Mouse (Mus musculus) lung, adult 18-20 months (tissue): Measurements from ENCODE around the gene Urb2.
"Not testable (repeated sequence)": the region's sequence is repeated elsewhere in the genome, so short reads cannot be mapped to it uniquely, and the experiment has no call there.

Source experiments
- DNase-seq, 2 experiments: peaks; one replicate each; pipeline ENCODE4 v3.0.0; 2022; ENCODE audit warnings: mixed read lengths in 2 of 2

The Urb2 gene

DNA sequence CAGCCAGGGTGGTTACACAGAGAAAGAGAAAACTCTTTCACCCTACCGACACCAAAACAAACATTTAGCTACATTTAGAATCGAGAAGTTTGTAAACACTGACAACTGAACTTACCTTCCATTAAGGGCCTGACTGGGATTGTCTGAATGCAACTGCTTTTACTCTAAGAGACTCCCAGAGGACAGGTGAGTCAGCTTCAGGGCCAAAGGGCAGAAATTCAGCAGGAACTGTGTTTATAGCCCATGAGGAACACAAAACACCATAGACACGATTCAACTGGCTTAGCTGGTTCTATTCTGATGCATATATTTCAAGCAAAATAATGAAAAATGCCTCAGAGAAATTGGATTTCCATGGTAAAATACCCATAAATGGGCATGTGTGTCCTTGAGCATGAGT, 6.6 kb upstream of the Urb2 start:
- no peak for DNase-seq

DNA sequence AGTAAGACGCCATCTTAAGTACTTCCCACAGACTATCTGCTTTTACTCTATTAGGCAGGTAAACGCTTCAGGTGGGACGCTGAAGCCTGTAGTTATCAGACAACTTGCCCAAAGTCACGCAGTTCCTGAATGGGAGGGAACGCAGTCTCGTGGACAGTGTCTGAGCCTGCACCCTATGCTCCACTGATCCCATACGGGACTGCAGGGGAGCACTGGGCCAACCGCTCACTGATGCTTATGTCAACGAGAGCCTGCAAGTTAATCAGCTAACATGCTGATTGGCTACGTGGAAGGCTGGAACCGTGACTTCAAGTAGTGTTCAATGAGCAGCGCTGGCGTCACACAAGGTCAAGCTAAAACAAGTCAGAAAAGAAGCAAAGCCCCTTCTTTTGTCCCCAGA, 1.5 kb upstream of the Urb2 start:
- DNase-seq, result peak; percentile 18 to 24

DNA sequence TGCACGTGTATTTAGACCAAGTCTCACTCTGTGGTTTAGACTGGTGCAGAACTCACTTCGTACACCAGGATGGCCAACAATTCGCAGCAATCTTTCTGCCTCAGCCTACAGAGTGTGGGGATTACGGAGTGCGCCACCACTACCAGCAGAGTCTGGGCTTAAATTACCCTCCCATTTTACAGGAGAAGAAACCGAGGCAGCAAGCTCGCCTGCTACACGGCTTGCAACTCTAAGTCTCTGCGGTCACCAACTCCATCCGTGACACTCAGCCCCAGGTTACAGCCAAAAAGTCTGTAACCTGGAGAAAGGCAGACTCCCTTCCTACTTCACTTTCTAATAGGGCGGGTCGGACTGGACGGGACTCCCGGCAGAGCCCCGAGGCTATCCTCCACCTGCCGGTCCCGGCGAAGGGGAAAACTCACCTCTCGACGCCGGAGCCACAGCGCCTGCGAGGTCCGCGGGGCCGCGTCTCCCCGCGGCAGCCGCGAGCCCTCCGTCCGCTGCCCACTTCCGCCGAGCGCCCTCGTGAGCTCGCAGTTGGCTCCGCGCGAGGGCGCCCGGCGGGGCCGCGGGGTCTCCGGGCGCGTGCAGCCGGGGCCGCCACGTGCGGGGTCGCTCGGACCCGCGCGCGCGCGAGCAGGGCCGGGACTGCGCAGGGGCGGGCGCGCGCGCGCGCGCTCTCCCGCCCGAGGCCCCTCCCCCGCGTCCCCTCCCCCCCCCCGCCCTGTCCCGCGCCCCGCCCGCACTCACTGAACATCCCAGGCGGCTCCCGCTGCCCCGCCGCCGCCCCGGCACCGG, 670 bp upstream of the Urb2 start:
- peak; percentile 41 to 44 for DNase-seq

DNA sequence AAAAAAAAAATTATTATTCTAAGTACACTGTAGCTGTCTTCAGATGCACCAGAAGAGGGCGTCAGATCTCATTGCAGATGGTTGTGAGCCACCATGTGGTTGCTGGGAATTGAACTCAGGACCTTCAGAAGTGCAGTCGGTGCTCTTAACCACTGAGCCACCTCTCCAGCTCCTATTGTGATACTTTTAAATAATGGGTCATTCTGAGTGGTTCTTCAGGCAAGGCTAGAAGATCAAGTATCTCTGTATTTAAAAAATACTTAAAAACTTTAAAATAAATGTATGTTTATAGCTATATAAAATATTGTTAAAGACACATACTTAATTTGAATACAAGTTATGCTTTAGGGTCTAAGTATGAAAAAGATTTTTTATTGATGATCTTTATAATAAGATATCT, 5.0 kb downstream of the Urb2 start:
- DNase-seq, result not testable (repeated sequence)

DNA sequence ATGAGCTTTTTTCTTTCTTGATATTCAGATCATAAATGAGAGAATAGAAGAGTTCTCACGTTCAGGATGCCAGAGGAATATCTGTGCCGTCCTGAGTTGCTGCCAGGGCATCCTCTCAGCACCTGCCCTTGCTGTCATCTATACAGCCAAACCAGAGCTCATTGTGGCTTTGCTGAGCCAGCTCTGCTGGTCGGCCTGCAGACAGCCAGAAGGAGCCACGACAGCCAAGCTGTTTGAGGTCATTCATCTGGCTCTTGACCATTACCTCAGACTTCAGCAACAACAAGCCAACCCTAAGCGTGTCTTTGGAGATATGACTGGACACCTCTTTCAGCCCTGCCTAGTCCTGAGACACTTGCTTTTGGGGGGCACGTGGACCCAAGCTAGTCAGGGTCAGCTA, 6.5 kb downstream of the Urb2 start:
- no peak for DNase-seq

DNA sequence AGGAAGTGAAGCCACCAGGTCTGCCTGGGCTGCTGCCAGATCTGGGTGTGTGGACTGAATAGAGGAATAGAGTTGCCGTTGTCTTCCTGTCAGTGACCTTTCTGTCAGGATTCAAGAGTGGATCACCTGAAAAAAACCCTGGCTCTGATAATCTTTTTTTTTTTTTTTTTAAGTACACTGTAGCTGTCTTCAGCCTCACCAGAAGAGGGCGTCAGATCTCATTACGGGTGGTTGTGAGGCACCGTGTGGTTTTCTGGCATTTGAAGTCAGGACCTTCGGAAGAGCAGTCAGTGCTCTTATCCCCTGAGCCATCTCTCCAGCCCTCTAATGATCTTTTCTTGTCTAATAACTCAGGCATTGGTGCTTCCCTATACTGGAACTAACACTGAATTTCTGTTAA, 12.1 kb downstream of the Urb2 start:
- no peak for DNase-seq

DNA sequence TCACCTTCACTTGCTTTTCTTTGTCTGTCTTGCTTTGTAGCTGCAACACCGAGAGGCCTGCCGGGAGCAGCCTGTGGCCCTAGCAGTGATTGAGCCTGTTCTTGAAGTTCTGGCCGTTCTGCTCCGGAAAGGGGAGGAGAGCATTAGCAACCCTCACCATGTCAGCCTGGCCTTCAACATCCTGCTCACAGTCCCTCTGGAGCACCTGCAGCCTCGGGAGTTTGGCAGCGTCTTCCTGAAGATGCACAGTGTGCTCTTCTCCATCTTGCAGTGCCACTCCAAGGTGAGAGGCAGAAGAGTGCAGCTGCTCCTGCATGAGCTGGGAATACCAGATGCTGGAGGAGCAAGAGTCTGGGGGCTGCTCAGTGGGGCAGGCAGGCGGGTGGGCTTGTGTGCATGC, 16.8 kb downstream of the Urb2 start:
- no peak for DNase-seq

DNA sequence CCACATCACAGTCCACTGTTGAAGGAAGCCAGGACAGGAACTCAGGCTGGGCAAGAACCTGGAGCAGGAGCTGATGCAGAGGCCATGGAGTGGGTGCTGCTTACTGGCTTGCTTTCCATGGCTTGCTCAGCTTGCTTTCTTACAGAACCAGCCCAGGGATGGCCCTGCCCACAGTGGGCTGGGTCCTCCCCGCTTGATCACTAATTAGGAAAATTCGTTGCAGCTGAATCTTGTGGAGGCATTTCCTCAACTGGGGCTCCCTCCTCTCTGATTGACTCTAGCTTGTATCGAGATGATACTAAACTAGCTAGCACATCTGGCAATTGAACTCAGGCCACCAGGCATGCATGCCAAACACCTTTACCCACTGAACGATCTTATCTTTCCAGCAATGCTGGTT, 18.0 kb downstream of the Urb2 start:
- no peak for DNase-seq

DNA sequence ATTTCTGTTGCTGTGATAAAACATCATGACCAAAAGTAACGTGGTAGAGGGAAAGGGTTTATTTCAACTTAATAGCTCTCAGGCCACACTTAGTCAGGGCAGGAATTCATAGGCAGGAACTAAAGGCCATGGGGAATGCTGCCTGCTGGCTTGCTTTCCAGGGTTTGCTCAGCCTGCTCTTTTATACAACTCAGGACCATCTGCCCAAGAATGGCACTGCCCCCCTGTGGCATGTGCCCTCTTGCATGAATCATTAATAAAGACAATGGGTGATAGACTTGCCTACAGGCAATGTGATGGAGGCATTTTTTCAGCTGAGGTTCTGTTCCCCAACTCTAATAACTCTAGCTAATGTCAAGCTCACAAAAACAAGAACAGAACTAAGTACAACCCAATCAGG, 20.9 kb downstream of the Urb2 start:
- DNase-seq, result no peak

DNA sequence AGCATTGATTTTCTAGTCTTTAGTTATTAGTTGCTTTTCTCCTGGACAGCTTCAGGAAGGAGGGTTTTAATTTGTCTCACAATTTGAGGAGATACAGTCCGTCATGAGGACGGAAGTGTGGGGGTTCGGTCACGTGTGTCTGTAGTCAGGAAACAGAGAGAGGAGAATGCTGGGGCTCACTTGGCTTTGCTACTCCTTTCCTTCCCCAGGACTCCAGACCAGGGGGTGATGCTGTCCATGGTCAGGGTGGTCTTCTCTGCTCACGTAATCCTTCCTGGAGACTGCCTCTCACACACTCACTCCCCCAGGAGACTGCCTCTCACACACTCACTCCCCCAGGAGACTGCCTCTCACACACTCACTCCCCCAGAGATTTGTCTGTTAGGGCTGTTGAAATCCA, 23.1 kb downstream of the Urb2 start:
- DNase-seq, result no peak

DNA sequence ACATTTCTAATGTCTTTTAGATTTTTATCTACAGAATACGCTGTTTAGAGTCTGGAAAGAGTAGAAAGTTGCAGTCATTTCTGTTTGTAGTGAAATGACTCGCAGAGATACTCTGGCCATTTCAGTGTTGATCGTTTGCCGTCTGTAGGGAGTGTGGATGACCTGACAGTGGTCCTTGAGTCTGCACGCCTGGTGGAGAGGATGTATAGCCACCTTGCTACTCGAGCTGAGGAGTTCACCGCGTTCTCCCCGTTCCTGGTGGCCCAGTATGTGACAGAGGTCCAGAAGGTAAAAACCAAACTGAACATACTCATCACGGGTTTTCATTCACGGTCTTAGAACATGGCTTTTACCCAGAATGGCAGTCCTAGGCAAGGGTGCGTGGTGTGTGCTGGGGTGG, 23.6 kb downstream of the Urb2 start:
- DNase-seq, result no peak

DNA sequence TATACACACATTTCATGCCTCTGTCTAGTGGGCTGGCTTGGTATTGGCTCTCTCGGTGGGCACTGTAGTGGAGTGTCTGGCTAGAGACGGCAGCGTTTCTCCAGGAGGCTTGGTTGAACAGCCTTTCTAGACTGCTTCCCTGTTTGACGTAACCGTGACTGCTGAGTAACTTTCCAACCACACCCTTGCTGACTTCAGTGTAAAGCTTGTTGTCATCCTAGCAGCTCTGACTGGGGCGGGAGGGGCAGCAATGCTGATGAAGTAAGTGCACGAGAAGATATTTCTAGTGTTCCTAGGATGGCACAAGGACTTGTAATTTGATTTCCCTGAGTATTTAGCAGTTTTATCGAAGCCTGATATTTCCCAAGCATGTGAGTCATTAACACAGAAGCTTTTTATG, 24.5 kb downstream of the Urb2 start:
- no peak for DNase-seq

DNA sequence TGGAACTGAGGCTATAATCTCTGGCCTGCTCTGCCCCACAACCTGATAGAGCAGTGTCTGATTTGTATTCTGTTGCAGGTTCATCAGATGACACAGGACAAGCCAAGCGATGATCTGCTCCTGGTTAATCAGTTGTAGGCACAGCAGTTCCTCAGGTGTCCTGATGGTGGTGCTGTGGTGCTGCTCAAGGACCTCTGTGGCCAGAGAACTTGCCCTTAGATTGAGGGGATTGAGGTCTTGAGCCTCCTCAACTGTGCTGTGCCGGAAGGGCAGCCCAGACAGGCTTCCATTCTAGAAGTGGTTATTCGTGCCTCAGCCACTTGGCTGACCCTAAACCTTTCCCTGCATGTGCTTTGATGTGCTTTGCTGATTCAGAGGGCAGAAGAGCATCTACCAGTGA, 30.8 kb downstream of the Urb2 start:
- DNase-seq, result peak; percentile 60 to 62

DNA sequence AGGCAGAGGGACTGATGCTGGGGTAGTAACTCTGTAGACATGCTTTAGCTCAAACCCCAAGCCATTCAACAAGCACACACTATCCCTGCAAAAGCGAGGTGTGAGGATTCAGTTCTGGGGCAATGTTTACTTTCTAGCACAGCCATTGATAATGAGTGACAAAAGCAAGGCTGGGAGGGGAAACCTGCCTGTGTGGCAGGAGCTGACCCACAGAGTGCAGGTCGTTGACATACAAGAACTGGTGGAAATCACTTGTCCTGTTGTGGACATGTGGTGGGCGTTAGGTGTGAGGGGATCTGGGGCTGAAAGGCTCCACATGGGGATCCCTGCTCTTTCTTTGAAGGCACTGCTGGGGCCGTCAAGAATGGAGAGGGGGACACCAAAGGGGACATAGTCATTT, 31.3 kb downstream of the Urb2 start:
- no peak for DNase-seq

DNA sequence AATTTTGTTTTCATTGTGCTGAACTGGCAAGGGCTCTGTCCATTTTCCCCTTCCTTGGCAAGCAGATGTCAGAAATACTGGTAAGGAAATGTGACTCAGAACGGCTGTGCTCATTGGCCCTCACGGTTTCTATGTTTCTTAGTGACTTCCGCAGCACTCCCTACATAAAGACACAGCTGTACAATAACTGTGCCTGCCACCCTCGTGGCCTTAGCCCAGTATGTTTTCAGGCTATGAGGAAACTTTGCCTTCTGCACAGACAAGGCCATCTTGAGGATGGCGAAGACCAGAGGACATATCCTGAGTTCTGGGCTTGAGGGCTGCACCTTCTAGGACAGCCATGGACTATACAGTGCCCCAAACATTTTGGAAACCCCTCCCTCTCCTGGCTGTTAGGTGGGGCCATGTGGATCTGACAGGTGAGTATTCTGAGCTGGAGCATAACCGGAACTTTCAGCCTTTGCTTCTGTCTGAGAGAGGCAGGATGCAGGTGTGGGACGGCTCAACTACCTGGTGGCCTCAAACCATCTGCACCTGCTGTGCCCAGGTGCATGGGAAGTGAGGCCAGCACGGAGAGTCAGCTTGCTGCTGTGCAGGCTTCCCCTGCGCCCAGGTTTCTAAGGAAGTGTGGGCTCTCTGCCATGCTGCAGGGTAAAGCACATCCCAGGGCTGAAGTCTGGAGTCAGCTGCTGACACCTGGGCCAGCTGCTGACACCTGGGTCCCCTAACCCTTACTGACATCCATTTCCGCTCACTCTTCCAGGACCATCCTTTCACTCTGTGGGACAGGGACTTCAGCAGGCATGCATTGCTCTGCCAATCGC, 35.7 kb downstream of the Urb2 start:
- DNase-seq, result no peak

DNA sequence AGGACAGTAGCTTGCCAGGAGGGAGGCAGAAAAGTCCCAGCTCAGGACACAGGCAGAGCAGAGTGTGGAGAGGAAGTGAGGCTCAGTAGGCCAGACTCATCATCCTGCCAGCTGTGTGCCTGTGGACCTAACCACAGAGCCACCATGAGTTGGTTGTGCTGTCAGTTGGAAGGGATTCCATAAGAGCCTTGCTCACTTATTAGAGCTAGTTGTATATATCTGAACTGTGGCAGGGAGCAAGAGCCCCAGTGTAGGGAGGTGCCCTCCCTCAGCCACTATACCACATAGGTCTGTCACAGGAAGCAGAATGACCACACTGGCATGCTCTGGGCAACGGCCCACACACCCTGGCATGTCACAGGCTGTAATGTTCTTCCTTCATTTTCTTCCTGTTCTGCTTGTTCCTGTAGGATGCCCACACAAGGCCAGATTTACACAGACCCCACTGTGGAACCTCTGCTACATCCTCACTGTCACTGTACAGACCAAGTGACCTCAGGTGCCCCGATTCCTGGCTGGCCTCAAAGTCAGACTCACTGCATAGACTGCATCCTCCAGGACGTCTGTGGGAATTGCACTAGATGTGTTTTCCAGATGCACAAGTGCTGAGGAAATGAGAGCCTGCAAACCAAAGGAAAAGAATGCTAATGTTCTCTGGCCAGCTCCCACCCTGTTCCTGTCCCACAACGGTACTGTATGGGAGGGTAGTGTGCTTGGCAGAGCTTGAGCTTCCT, 45.2 kb downstream of the Urb2 start:
- peak; percentile 9 to 40 for DNase-seq

DNA sequence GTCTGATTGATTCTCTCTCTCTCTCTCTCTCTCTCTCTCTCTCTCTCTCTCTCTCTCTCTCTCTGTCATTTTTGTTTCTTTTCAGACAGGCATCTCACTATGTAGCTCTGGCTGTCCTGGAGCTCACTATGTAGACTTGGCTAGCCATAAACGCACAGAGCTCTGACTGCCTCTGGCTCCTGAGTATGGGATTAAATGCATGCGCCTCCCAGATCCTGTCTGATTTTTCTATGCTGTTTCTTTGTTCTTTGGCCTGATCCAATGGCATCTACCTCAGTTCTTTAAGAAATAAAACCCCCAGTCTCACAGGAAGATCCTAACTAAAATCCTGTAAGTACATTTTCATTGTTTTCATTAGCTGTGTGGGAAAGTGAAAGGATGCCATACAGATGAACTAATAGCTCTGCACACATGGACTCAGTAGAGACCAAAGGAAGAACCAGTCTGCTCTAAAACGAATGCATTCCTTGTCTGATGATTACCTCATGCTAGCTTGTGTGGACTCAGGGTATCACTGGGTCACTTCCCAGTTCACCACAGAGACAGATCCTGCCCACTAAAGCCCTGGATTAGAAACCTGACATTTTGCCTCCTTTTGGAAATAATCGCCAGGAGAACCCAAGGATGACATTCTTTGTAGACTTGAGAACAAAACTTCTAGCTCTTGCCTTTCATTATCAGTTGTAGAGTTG, 45.9 kb downstream of the Urb2 start:
- no peak for DNase-seq

DNA sequence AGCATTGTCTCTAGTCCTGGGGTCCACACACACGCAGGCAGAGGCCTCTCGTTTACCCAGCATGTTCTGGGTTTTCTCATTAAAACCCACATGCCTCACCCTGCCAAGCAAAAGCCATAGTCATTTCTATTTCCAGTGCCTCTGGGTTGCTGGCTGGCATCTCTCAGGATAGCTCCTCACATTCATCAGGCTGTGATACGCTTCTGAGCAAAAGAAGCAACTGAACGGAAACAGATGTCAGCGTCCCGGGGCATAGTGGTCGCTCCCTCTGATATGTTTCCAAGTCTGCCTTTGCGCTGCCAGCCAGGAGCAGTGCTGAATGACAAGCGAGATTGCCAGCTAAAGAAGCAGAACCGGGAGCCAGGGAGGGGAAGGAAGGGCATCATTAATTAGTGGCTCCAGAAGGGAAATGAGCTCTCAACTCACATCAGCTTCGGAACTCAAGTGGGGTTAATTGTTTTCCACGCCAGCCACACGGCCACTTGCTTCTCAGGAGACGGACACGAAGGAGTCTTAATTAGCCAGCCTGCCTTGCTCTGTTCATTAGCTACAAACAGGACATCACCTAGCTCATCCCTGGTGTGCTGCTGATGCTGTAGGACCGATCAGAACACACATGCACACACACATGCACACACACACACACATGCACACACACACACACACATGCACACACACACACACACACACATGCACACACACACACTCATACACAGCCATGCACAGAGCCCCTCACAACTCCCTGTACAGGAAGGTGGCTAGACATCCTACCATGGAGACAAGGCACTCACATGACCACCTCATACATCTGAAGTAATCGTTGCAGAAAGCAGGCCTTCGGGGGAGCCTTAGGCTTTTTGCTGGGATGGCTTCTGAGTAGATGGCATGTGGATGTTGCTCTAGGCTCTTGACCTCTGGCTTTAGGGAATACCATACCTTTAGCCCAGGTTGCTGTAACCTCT, 49.3 kb downstream of the Urb2 start:
- peak; percentile 10 to 18 for DNase-seq

DNA sequence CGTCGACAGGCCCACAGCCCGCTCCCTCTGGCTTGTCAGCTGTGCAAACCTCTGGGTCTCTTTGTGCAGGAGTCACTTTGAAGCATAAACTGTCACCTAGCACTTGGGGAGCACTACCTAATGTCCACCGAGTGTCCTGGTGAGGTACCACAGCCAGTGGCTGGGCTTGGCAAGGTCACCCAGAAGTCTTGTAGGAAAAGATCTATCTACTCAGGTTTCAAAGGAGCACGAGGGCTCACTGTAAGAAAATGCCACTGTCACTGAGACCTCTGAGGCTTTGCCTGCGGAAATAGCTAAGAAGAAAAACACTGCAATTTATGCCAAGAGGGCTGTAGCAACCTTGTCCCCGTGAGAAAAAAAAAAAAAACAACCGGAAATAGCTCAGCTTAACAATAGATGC, 54.7 kb downstream of the Urb2 start:
- DNase-seq, result no peak

DNA sequence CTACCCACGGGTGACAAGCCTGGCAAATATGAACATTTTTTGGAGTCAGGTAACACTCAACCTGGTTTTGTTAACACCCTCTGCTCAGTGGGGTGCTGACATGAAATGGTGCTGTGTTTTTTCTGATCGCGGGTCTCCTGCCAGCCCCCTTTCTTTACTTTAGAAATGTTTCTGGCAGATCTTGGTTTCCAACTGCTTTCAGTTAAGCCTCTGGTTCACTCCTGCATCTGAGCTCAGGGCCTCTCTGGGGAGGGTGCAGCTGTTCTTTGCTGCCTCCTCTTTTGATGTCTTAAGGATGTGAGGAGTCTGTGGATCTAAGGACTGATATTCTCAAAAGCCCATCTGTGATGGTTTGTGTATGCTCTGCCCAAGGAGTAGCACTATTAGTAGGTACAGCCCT, 55.1 kb downstream of the Urb2 start:
- no peak for DNase-seq

DNA sequence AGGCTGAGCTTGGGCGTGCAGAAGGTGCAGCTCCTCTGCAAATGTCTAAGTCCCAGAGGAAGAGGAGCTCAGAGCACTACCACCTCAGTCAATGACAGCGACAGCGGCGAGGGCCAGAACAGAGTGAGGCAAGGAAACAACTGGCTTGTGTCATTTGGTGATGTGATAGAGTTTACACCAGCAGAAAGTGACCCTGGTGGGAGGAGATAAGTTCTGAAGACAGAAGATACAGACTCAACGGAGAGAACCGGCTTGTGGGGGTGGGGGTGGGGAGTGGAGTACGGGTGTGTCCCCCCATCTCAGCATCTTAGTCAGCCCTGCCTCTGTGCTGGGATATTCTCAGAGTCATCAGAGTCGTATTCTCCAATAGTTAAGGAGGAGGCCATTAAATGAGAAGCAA, 56.1 kb downstream of the Urb2 start:
- DNase-seq, result no peak

DNA sequence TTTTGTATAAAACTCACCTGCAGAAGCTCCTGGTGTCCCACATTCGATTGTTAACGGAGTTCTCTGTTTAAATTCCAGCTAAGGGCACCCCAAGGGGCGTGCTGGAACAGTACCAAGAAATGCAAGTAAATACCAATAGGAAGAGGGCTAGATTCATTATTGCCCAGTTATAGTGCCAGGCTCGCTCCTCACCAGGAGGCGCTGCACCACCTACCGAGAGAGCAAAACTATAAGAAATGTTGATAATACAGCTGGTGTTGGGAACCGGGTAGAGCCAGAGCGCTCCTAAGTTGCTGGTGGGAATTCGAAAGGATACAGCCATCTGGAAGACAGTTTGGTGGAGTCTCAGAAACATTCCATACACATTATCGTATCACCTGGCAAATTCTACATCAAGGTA, 56.7 kb downstream of the Urb2 start:
- DNase-seq, result peak in 1 of 2 experiments; percentile 27
